Mouse (Mus musculus) heart, postnatal 0 days (tissue): Measurements from ENCODE around the gene Mkrn2. TPM values are rescaled to one million over a fixed set of nuclear protein-coding genes. Genes with fewer than 3 reads are reported as not detected.

Source experiments
- ATAC-seq: fragments of 200-750 bp; cut with Nextera tagmentation; 2 replicates; pipeline ENCODE4 v1.8.0; 2017; ENCODE audit warnings: low read depth, moderate number of reproducible peaks, moderate library complexity; ENCODE audit not compliant: insufficient read depth
- DNase-seq: peaks from one replicate; pipeline ENCODE4 v3.0.0-alpha.2; 2016; ENCODE audit warnings: low spot score
- H3K27ac ChIP-seq: fragments of 300-500 bp; sonication (generic); 2 replicates; pipeline ENCODE4 v1.5.1; 2014; ENCODE audit warnings: low read depth, mild to moderate bottlenecking
- H3K27me3 ChIP-seq: fragments of 300-500 bp; sonication (generic); 2 replicates; pipeline ENCODE4 v1.6.1; 2014; ENCODE audit warnings: low read length, mixed read lengths; ENCODE audit not compliant: control insufficient read depth, insufficient read depth
- H3K36me3 ChIP-seq: fragments of 300-500 bp; sonication (generic); replicated peaks from 2 replicates; pipeline ENCODE4 v1.6.1; 2014; ENCODE audit warnings: low read length, mixed read lengths; ENCODE audit not compliant: control insufficient read depth, insufficient read depth
- H3K4me1 ChIP-seq: fragments of 300-500 bp; sonication (generic); 2 replicates; pipeline ENCODE4 v1.6.1; 2014; ENCODE audit warnings: antibody characterized with exemption; ENCODE audit not compliant: control insufficient read depth, insufficient read depth
- H3K4me2 ChIP-seq: fragments of 300-500 bp; sonication (generic); 2 replicates; pipeline ENCODE4 v1.6.1; 2014; ENCODE audit warnings: low read depth, mild to moderate bottlenecking, low read length, moderate library complexity
- H3K4me3 ChIP-seq: fragments of 300-500 bp; sonication (generic); 2 replicates; pipeline ENCODE4 v1.5.1; 2014; ENCODE audit warnings: low read depth, low read length
- H3K9ac ChIP-seq: fragments of 300-500 bp; sonication (generic); replicated peaks from 2 replicates; pipeline ENCODE4 v1.6.1; 2014; ENCODE audit warnings: low read depth, low read length, mixed read lengths
- H3K9me3 ChIP-seq: fragments of 300-500 bp; sonication (generic); replicated peaks from 2 replicates; pipeline ENCODE4 v1.6.1; 2016; ENCODE audit warnings: low read length; ENCODE audit not compliant: control insufficient read depth
- CTCF ChIP-seq: IDR thresholded peaks from 2 replicates; pipeline ENCODE4 v1.5.1; 2016; ENCODE audit warnings: antibody characterized with exemption, control low read depth, low read depth
- EP300 ChIP-seq: IDR thresholded peaks from 2 replicates; pipeline ENCODE4 v1.6.1; 2016; ENCODE audit warnings: antibody characterized with exemption, low read depth
- WGBS: fragments of 180-500 bp; shearing (Covaris S2); extraction: QIAGEN DNeasy Blood & Tissue Kit; methylation state at CpG from one replicate; pipeline ENCODE4 v1.1.7; 2014; 5-methylcytosine and 5-hydroxymethylcytosine counted together
- polyA plus RNA-seq: library from polyadenylated mRNA; unstranded; fragments of >200 nt; fragmentation: Nextera tagmentation; extraction: Ambion mirVana; gene quantifications from 2 replicates; pipeline ENCODE4 v1.2.1, GENCODE M21; 2015
- total RNA-seq: library from RNA; depleted of rRNA; stranded (reverse); fragments of >200 nt; gene quantifications from 2 replicates; pipeline ENCODE4 v1.2.3, GENCODE M21; 2014; ENCODE audit warnings: low replicate concordance

Mkrn2 gene
- total and polyA plus RNA-seq, 2 experiments from 2014 or later = 31.3 to 71.3 TPM

- 0 out of 2 replicates have a peak, but pooled peaks cover 3% of the 10 kb centered on the region for H3K4me1 ChIP-seq
- no peak for TF ChIP-seq EP300
- no peak for TF ChIP-seq CTCF
- H3K4me3 ChIP-seq = no peak overlapping the region
- H3K27me3 ChIP-seq = no peaks in the 10 kb centered on the region
- H3K27ac ChIP-seq = no peak overlapping the region
- H3K36me3 ChIP-seq = peaks cover 9% of the 10 kb centered on the region; the same call in 1 of the 2 replicates
- H3K9ac ChIP-seq = no peak overlapping the region
- no peak for ATAC-seq
- DNase-seq = no peak
- 75% methylated on average over 6 of the region's 6 CpGs for WGBS
- H3K4me2 ChIP-seq = no peak overlapping the region
- no peaks in the 10 kb centered on the region for H3K9me3 ChIP-seq
Observed at GRCm38 (mm10) chr6:115583430-115584125, 18.1 kb upstream of the Mkrn2 start.

GRCm38 (mm10) chr6:115584176-115584575, 17.5 kb upstream of the Mkrn2 start:
- ATAC-seq (no peak), DNase-seq (no peak)
- Histone ChIP-seq H3K27me3 (no peaks in the 10 kb centered on the region), H3K9ac (no peak overlapping the region), H3K27ac (no peak overlapping the region), H3K36me3 (peaks cover 7% of the 10 kb centered on the region; the same call in 1 of the 2 replicates), H3K4me3 (no peak overlapping the region), H3K4me1 (0 out of 2 replicates have a peak, but pooled peaks cover 3% of the 10 kb centered on the region), H3K4me2 (no peak overlapping the region), H3K9me3 (no peaks in the 10 kb centered on the region)
- 84% methylated on average over 3 of the region's 3 CpGs for WGBS
- TF ChIP-seq EP300 (no peak), CTCF (no peak)

- Histone ChIP-seq H3K9ac (no peak overlapping the region), H3K4me1 (0 out of 2 replicates have a peak, but pooled peaks cover 3% of the 10 kb centered on the region), H3K27me3 (no peaks in the 10 kb centered on the region), H3K36me3 (no peaks in the 10 kb centered on the region), H3K27ac (peak overlapping the region; percentile 56), H3K4me2 (peak overlapping the region; percentile 44), H3K4me3 (no peak overlapping the region), H3K9me3 (no peaks in the 10 kb centered on the region)
- TF ChIP-seq EP300 (no peak), CTCF (no peak)
- ATAC-seq = peak; percentile 73
- WGBS = 35% methylated on average over 10 of the region's 10 CpGs
- peak; percentile 68 for DNase-seq
Observed at GRCm38 (mm10) chr6:115586321-115586720, 15.4 kb upstream of the Mkrn2 start.

- Histone ChIP-seq H3K9me3 (no peaks in the 10 kb centered on the region), H3K36me3 (no peaks in the 10 kb centered on the region), H3K4me1 (no peaks in the 10 kb centered on the region), H3K4me2 (no peak overlapping the region), H3K27me3 (no peaks in the 10 kb centered on the region), H3K27ac (no peak overlapping the region), H3K4me3 (no peak overlapping the region), H3K9ac (no peak overlapping the region)
- DNase-seq = no peak
- TF ChIP-seq CTCF (no peak), EP300 (no peak)
- ATAC-seq = no peak
- 84% methylated on average over 19 of the region's 19 CpGs for WGBS
Observed at GRCm38 (mm10) chr6:115591692-115592359, 9.9 kb upstream of the Mkrn2 start.

DNA sequence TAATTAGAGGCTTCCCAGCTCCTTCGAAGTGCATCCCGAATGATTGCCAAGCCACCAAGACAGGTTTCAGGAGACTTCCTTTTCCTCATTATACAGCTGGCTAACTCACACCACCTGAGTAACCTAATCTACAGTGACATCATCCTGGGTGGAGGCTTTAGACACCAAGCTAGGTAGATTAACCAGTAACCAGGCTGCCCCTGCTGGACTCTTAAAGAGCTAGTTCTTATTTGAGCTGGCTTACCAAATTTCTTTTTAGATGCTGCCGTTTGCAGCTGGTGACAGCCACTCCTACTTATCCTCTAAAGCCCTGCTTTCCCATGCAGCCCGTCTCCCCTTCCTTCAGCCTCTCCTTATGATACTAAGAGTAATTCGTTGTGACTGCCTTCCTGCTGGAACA, 9.2 kb upstream of the Mkrn2 start, which contains the start of gene Mkrn2os:
TSS of gene Mkrn2os (minus strand) at position 119 of the 400 bp plus-strand sequence.
- ATAC-seq (no peak), DNase-seq (no peak)
- Histone ChIP-seq H3K9ac (no peak within 1 kb of the TSS), H3K4me3 (no peak within 1 kb of the TSS), H3K27ac (no peak within 1 kb of the TSS), H3K4me2 (no peak within 1 kb of the TSS), H3K36me3 (no peaks in the 10 kb centered on the region), H3K4me1 (no peaks in the 10 kb centered on the region), H3K9me3 (no peaks in the 10 kb centered on the region), H3K27me3 (no peaks in the 10 kb centered on the region)
- WGBS = 46% methylated on average over 5 of the region's 5 CpGs
- TF ChIP-seq EP300 = no peak
